Mouse (Mus musculus): ENCODE results near the gene Lgi2.

The Lgi2 gene

DNA sequence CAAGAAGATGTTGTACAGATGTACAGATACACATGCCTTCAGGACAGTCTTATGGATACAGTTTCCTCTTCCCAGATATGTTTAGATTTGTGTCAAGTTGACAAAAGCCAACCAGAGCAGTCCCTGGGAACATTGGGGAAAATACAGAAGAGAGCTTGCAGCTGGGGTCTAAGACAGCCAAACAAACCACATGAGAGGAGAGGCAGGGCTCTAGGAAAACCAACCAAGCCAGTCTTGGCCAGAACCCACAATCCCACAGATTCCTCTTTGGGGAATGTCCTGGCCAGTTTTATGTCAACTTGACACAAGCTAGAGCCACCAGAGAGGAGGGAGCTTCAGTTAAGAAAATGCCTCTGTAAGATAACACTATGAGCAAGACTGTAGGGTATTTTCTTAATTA lies 26.8 kb downstream of the Lgi2 start:
- no peak for DNase-seq (ENCODE audit: low spot score in 2 of 2)

DNA sequence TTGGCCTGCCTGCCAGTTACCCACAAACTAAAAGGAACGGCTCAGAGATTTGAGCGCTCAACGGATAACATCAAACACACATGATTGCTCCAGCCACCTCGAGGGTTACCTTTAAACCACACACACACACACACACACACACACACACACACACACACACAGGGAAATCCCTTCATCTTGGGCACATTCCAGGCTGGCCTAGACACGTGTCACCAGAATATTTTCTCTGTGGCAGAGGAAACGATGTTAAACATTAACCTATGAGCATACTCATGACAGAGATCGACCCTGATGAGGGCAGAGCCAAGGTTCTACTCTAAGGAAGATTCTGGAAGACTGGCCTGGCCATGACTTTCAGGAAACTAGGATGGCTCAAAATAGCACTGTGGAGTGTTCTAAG lies 29.2 kb downstream of the Lgi2 start:
- no peak for DNase-seq (ENCODE audit: low spot score in 2 of 2)

DNA sequence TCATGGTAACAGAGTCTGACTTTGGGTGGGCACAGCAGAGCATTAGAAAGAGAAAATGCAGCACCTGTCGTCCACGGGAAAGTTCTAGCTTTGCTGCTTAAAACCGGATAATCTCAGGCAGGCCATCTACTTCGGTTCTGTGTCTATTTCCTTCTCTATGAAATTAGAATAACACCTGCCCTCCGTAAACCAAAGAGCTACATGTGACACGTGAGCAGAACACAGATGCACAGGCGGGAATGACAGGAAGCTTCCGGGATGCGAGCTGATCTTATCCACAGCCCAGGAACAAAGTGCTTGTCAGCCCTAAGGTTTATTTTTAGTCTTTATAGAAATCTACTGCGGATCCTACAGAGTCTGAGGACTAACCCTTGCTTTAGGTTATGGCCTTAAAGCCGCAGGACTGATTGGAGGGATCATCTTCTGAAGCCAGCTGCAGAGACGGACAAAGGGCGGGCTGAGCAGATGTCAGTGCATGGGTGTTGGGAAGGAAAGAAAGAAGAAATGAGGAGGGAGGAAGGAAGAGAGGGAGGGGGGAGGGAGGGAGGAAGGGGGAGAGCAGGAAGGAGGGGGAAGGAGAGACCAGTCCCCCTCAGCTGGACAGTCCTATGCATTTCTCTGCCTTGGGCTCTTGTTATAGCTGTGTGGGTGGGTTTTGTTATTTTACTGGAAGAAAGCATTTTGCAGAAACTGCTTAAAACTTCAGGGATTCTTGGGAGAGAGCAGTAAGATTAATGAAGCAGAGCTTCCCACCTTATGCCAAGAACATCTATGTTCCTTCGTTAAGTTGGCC lies 31.3 kb downstream of the Lgi2 start:
- no peak for DNase-seq (ENCODE audit: low spot score in 2 of 2)

- DNase-seq (ENCODE audit: low spot score in 2 of 2), result no peak
Measured at GRCm38 (mm10) chr5:52533705-52534104, 32.6 kb downstream of the Lgi2 start.

DNA sequence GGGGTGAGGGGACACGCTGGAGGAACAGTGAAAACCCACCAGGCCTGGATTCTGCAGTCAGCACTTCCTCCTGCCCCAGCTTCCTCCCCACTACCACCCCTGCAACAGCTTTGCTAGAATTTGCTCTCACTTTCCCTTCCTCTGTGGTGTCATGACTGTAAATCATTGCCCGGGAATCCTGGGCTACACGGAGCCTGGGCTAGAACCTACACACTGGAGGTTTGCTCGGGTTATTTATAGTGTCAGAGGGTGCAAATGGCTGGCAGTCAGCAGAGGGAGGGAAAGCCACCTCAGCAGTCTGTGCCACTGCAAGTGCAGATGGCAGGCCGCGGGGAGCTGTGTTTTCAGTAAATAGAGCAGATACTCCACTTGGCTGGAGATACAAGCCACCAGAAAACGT lies 37.7 kb downstream of the Lgi2 start:
- DNase-seq (ENCODE audit: low spot score in 2 of 2), result peak; percentile 44 to 48

GRCm38 (mm10) chr5:52526324-52526986 lies 39.8 kb downstream of the Lgi2 start:
- DNase-seq (ENCODE audit: low spot score in 2 of 2), result no peak

DNA sequence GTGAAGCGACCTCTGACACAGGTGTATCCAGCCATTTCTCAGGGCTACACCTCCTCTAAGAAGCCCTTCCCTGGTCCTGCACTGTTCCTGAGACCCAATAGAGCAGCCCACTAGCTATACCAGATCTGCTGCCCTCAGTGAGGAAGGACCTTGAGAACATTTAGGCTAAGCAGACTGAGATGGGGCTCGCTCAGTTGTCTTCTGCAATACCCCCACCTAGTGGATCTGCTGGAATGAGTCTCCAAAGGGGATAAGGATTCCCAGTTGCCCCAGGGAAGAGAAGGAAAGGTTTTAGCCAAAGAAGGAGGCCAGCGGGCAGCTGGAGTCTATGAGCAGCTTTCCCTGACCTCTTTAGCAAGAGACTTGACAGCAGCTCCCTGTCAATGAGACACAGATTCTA lies 42.1 kb downstream of the Lgi2 start:
- peak in 1 of 2 experiments; percentile 74 for DNase-seq (ENCODE audit: low spot score in 2 of 2)

- DNase-seq (ENCODE audit: low spot score in 2 of 2), result no peak
Measured at GRCm38 (mm10) chr5:52519921-52520320, 46.3 kb downstream of the Lgi2 start.

- no peak for DNase-seq (ENCODE audit: low spot score in 2 of 2)
Measured at GRCm38 (mm10) chr5:52516072-52516476, 50.2 kb downstream of the Lgi2 start.

- DNase-seq (ENCODE audit: low spot score in 2 of 2), result peak; percentile 72 to 75
Measured at GRCm38 (mm10) chr5:52515246-52516021, 50.8 kb downstream of the Lgi2 start.

DNA sequence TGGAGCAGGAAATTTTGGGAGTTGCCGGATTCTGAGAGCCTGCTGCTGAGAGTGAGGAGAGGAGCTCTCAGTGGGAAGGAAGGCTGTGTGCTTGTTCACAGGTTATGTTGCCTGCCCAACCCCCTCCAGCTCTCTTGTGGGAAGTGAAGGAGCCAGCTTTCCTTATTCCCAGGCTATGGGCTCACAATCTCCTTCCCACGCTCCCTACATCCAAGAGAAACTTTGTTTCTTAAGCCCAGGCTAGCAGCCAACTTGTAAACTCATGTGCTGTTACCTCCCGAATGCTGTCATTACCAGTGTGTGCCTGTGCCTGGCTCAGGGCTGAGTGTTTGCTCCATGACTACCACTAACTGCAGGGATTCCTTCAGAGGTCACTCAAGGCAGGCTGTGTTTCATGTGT lies 55.2 kb downstream of the Lgi2 start:
- no peak for DNase-seq (ENCODE audit: low spot score in 2 of 2)

DNA sequence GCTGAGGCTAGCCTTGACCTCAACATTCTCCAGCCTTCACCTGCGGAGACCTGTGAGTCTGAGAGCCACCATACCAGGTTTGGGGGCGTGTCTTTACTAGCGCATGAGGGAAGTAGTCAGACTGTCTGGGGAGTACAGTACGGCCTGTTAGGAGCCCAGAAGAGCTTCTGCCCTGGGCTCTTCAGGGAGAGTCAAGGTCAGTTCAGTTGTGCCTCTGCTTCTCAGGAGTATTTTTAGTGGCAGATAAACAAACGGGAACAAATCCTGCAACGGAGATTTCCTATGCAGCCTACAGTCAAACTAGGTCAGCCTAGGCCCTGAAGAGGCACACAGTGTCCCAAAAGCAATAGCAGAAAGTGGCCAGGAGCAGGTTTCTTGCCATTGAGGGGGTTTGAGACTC lies 56.8 kb downstream of the Lgi2 start:
- no peak for DNase-seq (ENCODE audit: low spot score in 2 of 2)

DNA sequence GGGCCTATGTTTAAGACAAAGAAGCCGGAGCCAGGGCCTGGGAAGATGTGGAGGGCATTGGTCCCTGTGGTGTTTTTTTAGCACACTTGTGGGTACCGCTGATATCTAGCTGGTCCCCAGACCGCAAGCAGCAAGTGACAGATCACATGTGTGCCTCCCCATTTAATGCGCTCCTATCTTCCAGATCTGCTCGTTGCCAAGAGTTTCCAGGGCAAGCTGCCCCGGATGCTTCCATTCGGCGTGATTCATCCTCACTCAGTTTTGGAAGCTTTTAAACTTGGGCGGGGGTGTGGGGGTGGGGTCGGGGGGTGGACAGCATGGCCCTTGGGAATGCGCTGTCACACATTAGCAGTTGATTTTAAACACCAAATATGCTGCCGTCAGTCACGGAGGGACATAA lies 61.6 kb downstream of the Lgi2 start:
- no peak for DNase-seq (ENCODE audit: low spot score in 2 of 2)

- DNase-seq (ENCODE audit: low spot score in 2 of 2), result peak in 1 of 2 experiments; percentile 17
Measured at GRCm38 (mm10) chr5:52504148-52504547, 62.1 kb downstream of the Lgi2 start.

DNA sequence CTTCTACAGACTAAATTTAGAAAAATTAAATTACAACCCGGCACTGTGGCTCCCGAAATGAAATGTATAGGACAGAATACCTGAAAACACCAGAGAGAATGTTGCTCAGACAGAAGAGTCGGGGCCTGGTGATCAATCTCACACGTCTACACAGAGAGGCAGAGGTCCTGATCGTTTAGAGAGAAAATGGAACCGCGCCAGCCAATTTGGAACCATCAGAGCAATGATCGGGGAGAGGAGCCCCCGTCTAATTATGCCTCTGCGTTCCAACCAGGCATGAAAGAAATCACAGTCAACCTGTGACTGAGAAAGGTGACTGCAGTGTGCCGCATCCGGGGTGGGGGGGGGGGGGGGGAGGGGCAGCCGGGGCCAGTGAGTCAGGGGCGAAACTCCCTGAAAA lies 70.6 kb downstream of the Lgi2 start:
- no peak for DNase-seq (ENCODE audit: low spot score in 2 of 2)

GRCm38 (mm10) chr5:52491496-52491895 lies 74.8 kb downstream of the Lgi2 start:
- DNase-seq (ENCODE audit: low spot score in 2 of 2), result no peak

DNA sequence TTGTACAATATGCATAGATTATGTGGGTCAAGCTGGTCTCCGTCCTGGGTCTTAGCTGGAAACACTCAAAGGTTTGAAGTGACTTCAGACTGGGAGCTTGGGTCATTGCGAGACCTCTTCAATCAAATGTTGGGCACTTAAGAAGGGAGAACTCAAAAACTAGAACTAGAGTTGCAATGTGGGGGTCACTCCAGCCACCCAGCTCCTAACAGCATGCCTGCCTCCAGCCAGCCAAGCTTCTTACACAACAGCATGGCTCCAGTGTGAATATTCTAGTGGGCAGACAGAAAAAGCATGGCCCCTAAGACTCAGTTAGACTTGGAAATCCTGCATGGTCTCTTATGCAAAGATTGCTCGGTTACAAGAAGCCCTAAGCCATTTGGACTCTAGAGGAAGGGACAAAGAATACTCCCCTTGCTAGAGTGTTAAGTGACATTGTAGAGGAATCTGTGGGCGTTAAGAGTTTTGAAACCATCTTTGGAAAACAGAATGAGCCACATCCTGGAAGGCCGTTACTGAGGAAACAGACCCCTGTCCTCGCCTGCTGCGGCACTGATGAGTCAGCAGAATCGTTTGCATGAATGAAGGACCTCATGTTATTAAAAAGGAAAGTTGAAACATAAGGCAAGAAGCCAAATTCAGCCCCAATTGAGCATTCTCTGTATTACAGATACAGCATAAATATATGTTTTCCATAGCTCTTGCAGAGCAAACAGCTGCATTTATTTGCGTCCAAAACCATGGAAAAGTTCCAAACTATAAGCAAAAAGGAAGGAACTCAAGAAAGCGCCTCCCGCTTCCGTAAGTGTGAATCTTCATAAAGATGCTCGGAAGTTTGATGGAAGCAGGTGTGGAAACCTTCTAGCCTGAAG lies 78.5 kb downstream of the Lgi2 start:
- no peak for DNase-seq (ENCODE audit: low spot score in 2 of 2)
